Mouse (Mus musculus) sigmoid colon, adult 10 weeks (tissue): ENCODE results near the gene Ucn3. TPM values are rescaled to one million over a fixed set of nuclear protein-coding genes. Genes with fewer than 3 reads are reported as not detected.

ENCODE experiments used
- polyA plus RNA-seq: library from polyadenylated mRNA; stranded (reverse); fragments of 350-450 nt; fragmentation: Illumina TruSeq; extraction: RNeasy Lipid Tissue Mini Kit (QIAGEN cat#74804); gene quantifications from one replicate; pipeline ENCODE4 v1.2.3, GENCODE M21; 2014; ENCODE audit warnings: low read depth, low replicate concordance

The Ucn3 gene
- polyA plus RNA-seq = not detected

GRCm38 (mm10) chr13:3945249-3945648 is at the start of gene Ucn3:
Ucn3 (minus strand) TSS chr13:3945349.

GRCm38 (mm10) chr13:3917571-3918311 is 27.4 kb downstream of the Ucn3 start, which contains the start of the genes Net1 and Tubal3:
Net1 (minus strand) TSS chr13:3918220.
Tubal3 (plus strand) TSS chr13:3918274.

Other genes starting within 250 kb of the Ucn3 start
- not detected for gene Calml3, start 141.0 kb downstream of the Ucn3 start, polyA plus RNA-seq
- gene Calm4, start 107.6 kb downstream of the Ucn3 start, polyA plus RNA-seq = not detected
- gene Calm5, start 91.2 kb downstream of the Ucn3 start, polyA plus RNA-seq = not detected
- gene Net1, start 27.1 kb downstream of the Ucn3 start, polyA plus RNA-seq = 653 TPM
- 17.8 TPM for gene Tubal3, start 27.1 kb downstream of the Ucn3 start, polyA plus RNA-seq
- gene Akr1c14, start 103.7 kb upstream of the Ucn3 start, polyA plus RNA-seq = 513 TPM
- gene Akr1c18, start 205.3 kb upstream of the Ucn3 start, polyA plus RNA-seq = 2.6 TPM
- 475 TPM for gene Akr1c13, start 245.8 kb upstream of the Ucn3 start, polyA plus RNA-seq